Comparison of ENCODE assay signal across 27 mouse cellular contexts in genomic region chr2:156623246-156623645, GRCm38 (mm10).
"Had no signal": no experiment of that assay in that cellular context is flagged by ENCODE, and none has a peak within 500 bp of the region (broad histone marks: within the 10 kb centered on the region; RNA-seq: fewer than 3 reads in every experiment).

No protein-coding gene starts in this region.

- H3K36me3 ChIP-seq: heart, embryonic 12.5 days; heart, embryonic 13.5 days; heart, embryonic 15.5 days; hindbrain, embryonic 10.5 days; hindbrain, embryonic 12.5 days; hindbrain, embryonic 13.5 days; hindbrain, embryonic 15.5 days; intestine, embryonic 15.5 days; kidney, embryonic 15.5 days had no signal

- H3K4me3 ChIP-seq: heart, embryonic 12.5 days; heart, embryonic 13.5 days; heart, embryonic 15.5 days; hindbrain, embryonic 10.5 days; hindbrain, embryonic 12.5 days; hindbrain, embryonic 13.5 days; hindbrain, embryonic 15.5 days; intestine, embryonic 15.5 days; kidney, embryonic 15.5 days; layer of hippocampus, adult 2 months; left cerebral cortex, adult 2 months had no signal

- H3K27me3 ChIP-seq: hindbrain, embryonic 15.5 days had no signal

- H3K4me2 ChIP-seq: heart, embryonic 11.5 days; heart, embryonic 12.5 days; heart, embryonic 13.5 days; heart, embryonic 15.5 days; hindbrain, embryonic 12.5 days; hindbrain, embryonic 13.5 days; hindbrain, embryonic 14.5 days; hindbrain, embryonic 15.5 days; intestine, embryonic 15.5 days; kidney, embryonic 15.5 days had no signal

- DNase-seq: heart, postnatal 10 days; heart, postnatal 14 days; heart, postnatal 36 days; heart, postnatal 4 days; kidney, adult 11 months; kidney, adult 18-20 months; kidney, adult 2 months; kidney, adult 8-10 months; kidney, adult 9 months; kidney, postnatal 25 days; kidney, postnatal 36 days; kidney, postnatal 4 days; layer of hippocampus, adult 9-11 months; layer of hippocampus, postnatal 36 days had no signal
